Mouse (Mus musculus) hematopoietic stem cell, adult 5-6 weeks (primary cell): ENCODE results near the gene Adar. TPM values are rescaled to one million over a fixed set of nuclear protein-coding genes. Genes with fewer than 3 reads are reported as not detected.

Experiments
- ATAC-seq, 2 experiments: fragments of 125-278 bp in 1 of 2; replicated peaks in 1 of 2; 2 replicates each; pipeline ENCODE4 v1.8.0; 2016 to 2017; ENCODE audit warnings: inconsistent platforms in 2 of 2, mild to moderate bottlenecking in 2 of 2, moderate number of reproducible peaks in 2 of 2, low read depth in 1 of 2, moderate TSS enrichment in 1 of 2; ENCODE audit not compliant: low FRiP score in 2 of 2, poor library complexity in 2 of 2, severe bottlenecking in 2 of 2, insufficient read depth in 1 of 2, low TSS enrichment in 1 of 2
- total RNA-seq: library from RNA; stranded (forward); fragments of 172-1452, 232-1000 nt; gene quantifications from 2 replicates; pipeline ENCODE4 v1.2.3, GENCODE M21; 2017

The Adar gene
- total RNA-seq, 1 experiment from 2014 or later, result 34.2 TPM

DNA sequence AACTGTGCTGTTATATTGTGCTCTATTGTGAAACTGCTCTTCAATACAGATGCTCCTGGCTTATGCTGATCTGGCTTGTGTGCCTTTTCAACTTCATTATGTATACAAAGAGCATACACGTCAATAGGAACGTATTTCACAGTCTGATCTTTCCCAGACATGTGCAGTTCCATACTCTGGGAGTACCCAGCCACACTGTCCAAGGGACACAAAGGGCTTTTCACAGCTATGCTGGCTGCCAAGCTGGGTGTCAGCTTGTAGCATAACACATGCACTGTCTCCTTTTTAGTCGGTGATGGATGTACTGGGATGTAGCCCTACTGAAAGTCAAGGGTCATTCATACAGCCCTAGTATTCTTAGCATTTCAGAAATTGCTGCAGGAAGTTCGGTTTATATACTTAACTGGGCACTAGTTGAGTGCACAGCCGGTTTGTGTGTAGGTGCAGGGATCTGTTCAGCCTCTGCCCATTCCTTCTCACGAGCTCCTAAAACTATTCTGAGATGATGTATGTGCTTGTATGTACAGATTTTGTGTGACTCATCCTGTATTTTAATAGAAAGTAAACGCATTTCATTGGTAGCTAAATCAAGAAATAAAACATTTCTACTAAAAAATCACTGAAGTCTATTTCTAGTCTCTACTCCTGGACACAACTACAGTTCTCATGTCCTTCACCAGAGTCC is 8.7 kb downstream of the Adar start:
- ATAC-seq, result no peak

DNA sequence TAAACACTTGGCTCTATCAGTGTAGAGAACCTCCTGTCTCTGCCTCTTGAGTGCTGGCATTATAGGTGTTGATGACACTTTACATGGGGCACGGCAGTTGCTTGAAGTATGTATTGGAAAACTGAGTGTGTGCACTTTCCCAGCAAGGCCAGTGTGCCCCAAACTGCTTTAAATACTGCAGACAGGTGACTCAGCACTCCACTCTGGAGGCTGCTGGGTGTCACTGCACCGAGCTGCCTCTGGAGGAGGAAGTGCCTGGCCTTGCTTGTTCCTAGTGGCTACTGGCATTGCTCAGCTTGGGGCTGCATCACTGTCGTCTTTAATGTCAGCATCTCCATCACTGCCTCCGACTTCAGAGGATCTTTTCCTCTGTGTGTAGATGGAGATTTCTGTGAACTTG is 12.2 kb downstream of the Adar start:
- ATAC-seq, result peak; percentile 78 to 80

DNA sequence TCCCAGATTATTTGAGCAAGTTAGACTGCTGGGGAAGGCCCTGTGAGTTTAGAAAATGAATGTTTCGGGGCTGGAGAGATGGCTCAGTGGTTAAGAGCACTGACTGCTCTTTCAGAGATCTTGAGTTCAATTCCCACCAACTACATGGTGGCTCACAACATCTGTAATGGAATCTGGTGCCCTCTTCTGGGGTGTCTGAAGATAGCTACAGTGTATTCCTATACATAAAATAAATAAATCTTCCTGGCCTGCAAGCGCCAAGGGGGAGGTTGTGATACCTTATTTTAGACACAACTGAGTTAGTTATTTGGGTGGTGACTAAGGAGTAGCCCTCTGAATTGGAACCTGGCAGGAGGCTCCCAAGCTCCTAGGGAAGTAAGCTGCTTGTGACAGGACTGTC is 14.0 kb downstream of the Adar start:
- ATAC-seq, result no peak

DNA sequence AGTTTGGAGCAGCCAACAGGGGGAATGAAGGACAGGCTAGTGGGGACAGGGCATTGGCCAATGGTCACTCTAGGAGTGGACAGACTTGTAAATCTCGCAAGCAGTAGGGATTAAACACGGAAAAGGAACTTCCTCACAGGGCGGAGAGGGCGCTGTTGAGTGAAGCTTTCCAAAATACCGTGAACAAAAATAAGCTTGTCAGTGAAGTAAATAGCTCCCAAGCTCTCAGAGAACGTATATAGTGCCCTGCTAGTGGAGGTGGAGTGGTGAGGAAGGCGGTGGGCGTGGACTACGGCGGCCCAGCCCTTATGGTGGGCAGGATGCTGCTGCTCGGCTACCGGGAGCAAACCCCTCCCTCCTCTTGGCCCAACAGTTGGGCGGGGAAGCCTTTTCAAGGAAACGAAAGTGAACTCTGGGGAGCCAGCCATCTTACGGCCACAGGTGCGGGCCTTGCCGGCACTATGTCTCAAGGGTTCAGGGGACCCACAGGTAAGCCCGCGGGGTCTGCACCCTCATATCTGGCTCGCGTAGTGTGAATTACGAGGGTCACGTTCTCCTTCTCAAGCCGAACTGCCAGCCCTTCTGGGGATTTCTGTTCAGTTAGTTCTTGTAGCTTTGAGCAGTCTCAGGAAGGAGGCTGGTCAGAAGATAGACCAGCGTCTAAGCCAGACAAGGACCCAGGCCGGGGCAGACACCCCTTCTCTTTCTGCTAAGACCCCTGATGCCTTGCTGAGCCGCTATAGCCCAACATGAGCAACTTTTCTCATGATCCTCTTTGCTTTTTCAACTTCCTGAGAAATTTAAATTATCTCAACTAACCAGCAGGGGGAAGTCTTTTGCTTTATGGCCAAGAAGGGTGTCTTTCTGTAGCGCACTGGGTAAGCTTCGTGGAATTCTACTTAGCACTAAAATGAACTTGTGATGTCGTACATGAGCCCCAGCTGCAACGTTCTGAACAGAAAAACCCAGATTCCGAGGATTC is 15.8 kb downstream of the Adar start:
- peak; percentile 91 to 95 for ATAC-seq

DNA sequence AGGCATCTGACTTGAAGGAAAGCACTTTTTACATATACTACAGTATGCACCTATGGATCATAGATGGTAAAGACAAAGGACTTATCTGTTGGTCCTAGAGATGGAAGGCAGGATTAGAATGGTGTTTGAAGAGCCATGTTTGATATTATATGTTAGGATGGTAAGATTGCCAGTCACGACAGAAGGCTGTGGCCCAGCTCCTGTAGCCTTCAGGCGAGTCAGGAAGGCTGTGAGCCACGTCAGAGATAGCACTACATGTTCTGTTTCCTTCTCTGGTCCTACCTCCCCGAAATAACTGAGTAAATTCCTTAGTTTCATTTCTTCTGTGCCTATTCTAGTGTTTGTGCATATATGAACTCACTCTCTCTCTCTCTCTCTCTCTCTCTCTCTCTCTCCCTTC is 17.3 kb downstream of the Adar start:
- no peak for ATAC-seq

DNA sequence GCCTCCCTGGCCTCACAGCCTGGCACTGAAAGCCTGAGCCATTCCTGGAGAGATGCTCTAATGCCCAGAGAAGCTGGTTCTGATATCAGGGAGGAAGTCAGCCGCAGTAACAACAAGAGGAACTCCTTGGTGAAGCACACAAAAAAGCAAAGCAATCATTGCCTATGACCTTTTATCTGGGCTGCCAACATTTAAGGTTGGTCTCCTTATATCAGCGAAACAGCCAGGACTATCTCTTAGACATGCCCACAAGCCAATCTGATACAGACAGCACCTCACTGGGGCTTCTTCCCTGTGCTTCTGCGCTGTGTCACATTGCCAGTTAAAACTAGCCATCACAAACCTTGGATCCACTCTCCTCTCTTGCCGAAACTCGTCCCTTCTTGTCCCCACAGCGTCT is 23.7 kb downstream of the Adar start:
- no peak for ATAC-seq

DNA sequence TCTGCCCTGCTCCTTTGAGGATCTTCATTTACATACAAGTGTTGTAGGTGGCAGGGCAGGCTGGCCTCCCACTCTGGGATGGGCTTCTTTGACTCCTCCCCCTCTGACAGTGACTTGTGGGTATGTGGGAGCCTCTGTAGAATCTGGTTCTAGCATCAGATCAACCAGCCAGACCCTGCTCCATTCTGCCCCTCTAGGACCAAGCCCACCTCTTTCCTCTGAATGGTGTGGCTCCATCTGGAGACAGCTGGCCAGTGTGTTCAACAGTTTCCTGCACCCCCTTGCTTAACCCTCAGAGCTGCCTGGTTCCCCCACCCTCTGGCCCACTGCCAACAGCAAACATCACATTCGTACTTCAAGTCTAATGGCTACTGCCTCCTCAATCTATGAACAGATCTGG is 37.5 kb downstream of the Adar start:
- ATAC-seq, result no peak

DNA sequence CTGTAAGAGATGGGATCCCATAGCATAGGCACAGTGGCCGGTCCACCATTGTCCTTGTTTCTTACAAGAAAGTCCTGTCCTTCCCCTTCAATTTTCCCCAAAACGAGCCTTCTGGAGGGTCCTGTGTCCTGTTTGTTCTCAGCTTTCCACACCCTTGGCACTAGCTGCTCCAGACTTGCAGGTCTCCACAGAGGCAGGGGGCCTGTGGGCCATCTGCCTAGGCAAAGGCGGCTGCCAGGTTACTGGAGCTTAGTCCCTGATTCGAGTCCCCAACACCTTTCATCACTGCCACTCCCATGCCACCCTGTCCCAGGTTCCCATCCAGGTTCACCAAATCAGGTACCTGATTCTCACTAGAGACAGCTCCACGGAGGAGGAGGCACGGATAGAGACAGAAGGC is 40.5 kb downstream of the Adar start:
- no peak for ATAC-seq

DNA sequence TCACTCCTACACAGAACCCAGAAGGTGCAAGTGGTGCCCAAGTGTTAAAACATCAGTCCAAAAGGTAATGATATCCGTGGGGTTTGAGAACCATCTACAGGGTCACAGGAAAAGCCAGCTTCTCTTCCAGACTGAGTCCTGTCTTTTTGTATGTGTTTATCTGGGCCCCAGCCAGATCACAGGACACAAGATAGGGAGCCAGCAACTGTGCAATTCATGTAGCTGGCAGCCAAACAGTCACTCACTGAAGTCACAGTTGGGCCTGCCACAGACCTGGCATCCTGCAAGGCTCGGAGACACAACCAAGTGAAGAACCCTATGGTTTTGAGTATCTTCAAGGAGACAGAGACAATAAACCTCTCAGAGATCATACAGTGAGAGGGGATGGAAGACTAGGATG is 43.0 kb downstream of the Adar start:
- no peak for ATAC-seq

DNA sequence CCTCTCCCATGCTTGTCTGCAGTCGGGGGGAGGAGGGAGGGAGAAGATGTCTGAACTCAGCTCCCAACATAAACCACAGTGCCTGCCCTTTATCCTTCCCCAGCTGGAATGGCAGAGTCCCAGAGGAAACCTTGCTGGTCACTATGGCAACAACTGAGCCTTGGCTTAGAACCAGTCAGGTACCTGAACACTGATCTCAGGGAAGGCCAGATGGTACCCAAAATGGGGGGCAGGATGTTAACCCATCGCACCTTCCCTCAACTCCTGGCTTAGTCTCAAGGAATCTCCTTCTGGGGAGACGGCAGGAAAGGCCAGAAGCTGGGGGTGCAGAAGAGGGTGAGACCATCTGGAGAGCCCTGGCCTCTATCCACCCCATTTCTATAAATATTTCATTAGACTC is 45.0 kb downstream of the Adar start:
- no peak for ATAC-seq

DNA sequence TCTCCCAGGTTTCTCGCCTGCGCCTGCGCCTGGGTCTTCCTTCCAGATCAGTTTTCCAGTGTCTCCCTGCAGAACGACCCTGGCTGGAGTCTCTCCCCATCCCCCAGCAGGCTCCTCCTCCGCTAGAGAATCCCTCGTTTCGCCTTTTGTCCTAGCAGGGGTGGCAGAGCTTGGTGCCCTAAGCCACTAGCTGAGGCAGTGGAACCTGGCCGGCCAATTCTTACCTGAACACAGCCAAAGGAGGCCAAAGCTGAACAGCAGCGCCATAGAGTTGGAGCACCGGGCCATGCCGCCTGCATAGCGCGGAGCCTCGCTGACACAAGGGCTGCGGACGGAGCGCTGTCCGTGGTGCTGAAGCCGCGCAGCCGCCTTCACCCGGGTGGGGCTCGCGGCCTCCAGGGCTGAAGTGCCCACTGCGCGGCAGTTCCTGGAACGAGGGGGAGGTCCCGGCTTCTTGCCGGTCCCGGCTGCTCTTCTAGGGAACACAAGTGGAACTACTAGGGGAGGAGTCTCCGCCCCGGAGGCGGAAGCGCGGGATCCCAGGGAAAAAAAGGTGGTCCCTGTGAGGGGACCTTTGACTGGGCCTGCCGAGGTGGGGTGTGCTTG is 49.4 kb downstream of the Adar start, which contains the start of gene Chrnb2:
Chrnb2 (minus strand) TSS at position 514 of the 606 bp plus-strand sequence.
- peak; percentile 84 to 90 for ATAC-seq

DNA sequence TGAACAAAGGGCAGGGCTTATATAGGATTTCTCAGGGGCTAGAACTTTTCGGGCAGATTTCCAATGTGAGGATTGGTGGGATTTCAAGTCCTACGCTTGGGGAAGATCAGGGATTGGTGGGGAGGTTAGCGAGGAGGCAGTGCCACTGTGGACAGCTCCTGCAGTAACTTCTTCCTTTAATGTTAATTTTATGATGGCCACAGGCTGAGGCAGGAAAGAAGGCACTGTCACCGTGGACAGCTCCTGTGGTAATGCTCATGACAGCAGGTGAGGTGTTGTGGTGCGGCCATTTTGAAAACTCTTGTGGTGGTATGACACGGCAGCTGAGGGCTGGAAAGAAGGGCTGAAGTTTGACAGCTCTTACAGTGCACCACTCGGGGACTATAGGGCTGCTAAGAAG is 54.8 kb downstream of the Adar start:
- ATAC-seq, result no peak

DNA sequence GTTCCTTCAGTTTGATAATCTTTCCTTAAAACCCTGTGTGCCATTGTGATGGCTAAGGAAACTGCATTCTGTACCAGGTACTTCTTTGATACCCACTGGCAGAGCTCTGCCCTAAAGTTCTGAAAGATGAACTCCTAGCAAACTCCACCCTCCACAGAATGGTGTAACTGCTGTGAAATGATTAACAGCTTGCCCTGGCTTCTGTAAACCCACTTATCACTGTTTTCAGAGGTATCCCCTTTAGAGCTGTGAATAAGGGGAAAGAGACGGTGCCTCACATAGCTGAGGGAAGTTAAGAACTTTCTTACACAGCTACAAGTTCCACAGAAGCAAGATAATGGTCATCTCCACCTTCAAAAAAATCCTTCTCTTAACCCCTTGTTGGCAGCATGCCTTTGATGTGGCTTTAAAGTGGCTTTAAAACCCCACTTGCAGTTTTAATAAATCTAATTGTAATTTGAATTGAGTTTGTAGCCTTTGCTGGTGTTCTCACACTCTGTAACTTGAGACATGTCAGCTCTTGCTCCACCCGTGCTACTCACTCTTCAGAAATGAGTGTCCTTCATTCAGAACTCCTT is 55.7 kb downstream of the Adar start:
- no peak for ATAC-seq

DNA sequence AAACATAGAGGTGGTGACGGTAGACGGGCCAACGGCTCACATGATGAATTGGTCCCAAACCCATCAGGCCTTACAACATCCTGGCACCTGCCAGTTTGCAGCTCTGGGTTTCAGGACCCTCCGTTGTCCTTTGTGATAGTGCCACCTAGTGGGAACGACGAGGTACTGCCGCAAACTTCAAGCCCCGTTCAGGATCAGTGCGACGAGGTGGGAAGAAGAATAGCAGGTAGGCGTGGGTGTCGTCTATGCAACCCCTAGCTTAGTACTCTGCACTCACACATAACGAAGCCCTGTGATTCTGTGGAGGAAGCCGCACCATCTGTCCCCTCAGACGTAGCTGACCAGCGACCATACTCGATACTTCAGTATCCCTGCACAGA is 57.8 kb downstream of the Adar start:
- peak; percentile 55 to 73 for ATAC-seq

DNA sequence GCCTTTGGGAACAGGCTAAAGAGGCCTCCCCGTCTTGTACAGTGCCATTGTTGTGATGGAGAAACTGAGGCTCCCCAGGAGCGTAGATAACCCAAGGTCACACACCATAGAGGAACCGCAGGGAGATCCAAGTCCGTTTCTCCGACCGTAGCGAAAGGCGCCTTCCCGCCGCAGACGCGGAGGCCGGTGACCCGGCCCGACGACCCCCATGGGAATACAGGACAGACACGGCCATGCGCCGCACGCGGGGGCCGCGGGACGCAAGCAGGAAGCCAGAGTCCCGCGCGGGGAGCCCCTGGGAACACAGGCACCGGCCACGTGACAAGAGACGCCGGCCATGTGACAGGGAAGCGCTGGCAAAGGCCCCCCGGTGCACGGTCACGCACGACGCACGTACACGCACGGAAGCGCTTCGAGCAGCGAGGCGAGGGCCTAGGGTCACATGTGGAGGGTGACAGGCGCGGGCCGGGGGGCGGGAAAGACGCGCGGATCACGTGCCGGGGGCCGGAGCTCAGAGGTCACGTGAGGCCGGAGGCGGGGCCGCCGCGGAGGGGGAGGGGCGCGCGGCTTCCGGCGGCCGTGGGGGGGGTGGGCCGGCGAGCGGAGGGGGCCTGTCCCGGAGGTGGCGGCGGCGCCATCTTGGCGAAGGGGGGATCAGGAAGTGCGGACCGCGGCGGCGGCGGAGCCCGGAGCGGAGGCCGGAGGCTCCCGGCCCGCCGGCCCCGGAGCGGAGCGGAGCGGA is 58.3 kb downstream of the Adar start, which contains the start of gene Ube2q1:
Ube2q1 (plus strand) TSS at position 649 of the 742 bp plus-strand sequence.
- peak; percentile 70 to 85 for ATAC-seq

DNA sequence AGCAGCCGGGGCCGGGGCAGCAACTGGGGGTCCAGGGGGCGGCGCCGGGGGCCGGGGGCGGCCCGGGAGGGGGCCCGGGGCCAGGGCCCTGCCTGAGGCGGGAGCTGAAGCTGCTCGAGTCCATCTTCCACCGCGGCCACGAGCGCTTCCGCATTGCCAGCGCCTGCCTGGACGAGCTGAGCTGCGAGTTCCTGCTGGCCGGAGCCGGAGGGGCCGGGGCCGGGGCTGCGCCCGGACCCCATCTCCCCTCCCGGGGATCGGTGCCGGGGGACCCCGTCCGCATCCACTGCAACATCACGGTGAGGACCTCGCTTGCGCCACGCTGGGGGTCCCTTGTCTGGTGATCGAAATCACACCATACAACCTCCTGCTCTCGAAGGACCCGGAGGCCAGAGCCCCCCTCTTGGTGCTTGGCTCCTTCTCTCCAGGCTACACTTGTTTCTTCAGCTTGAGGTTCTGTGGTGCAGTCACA is 59.0 kb downstream of the Adar start:
- no peak for ATAC-seq
